Comparison of ENCODE assay signal across 9 mouse cellular contexts in genomic region chr16:13193663-13194071, GRCm38 (mm10).
A peak's percentile ranks its signal among the peaks of the same experiment; 100 is the strongest.
DNase-seq lines count a peak whose midpoint lies in the region; ATAC-seq and TF ChIP-seq lines count a peak whose summit lies in the region.
"Had no signal": no experiment of that assay in that cellular context is flagged by ENCODE, and none has a peak within 500 bp of the region (broad histone marks: within the 10 kb centered on the region; RNA-seq: fewer than 3 reads in every experiment).

No protein-coding gene starts in this region.

- no peak for TF ChIP-seq CTCF in intestine, postnatal 0 days (IDR thresholded peaks at IDR 0.05; ENCODE audit: low read depth)

- DNase-seq in adrenal gland, adult (ENCODE audit: inconsistent age in 2 of 2, low spot score in 1 of 2) = peak; percentile 47 to 50
- no peak for DNase-seq in adrenal gland, postnatal 4 days (ENCODE audit: low spot score in 2 of 2)
- DNase-seq in brain, adult 2 months (ENCODE audit: low read depth, low spot score) = peak; percentile 90
- peak; percentile 65 to 85 for DNase-seq in left cerebral cortex, postnatal 25 days (ENCODE audit: low spot score in 2 of 2)
- DNase-seq in cerebellum, adult 11-12 months = no peak
- no peak for DNase-seq in embryo, embryonic 11 days

- 19% methylated on average over 4 of the region's 4 CpGs for WGBS in heart, embryonic 16.5 days
- WGBS in intestine, postnatal 0 days = 61% methylated on average over 4 of the region's 4 CpGs

- no peak overlapping the region for H3K4me3 ChIP-seq in heart, embryonic 16.5 days (ENCODE audit: low read length)
- no peak overlapping the region for H3K4me3 ChIP-seq in intestine, postnatal 0 days (ENCODE audit: low read depth, low read length)

- no peaks in the 10 kb centered on the region for H3K9me3 ChIP-seq in heart, embryonic 16.5 days (replicated peaks; ENCODE audit: control insufficient read depth, low read length)
- no peaks in the 10 kb centered on the region for H3K9me3 ChIP-seq in intestine, postnatal 0 days (ENCODE audit: control insufficient read depth)

- H3K4me1 ChIP-seq in heart, embryonic 16.5 days (ENCODE audit: control insufficient read depth, insufficient read depth, low read length) = peaks cover 39% of the 10 kb centered on the region
- peaks cover 14% of the 10 kb centered on the region for H3K4me1 ChIP-seq in intestine, postnatal 0 days (replicated peaks; ENCODE audit: control insufficient read depth, insufficient read depth, low read length)

- peak; percentile 82 for ATAC-seq in heart, embryonic 16.5 days (replicated peaks; ENCODE audit: extremely low read depth, insufficient read depth, low FRiP score)
- no peak for ATAC-seq in intestine, postnatal 0 days
- ATAC-seq: Patski had no signal

- peak overlapping the region; percentile 84 for H3K27ac ChIP-seq in heart, embryonic 16.5 days (ENCODE audit: low read length)
- no peak overlapping the region for H3K27ac ChIP-seq in intestine, postnatal 0 days (ENCODE audit: low read depth, low read length)

- peak overlapping the region; percentile 14; the same call in 1 of the 2 replicates for H3K4me2 ChIP-seq in heart, embryonic 16.5 days (ENCODE audit: low read depth, low read length)
- no peak overlapping the region for H3K4me2 ChIP-seq in intestine, postnatal 0 days (replicated peaks; ENCODE audit: low read depth)

- intact Hi-C loops in left cerebral cortex, postnatal 25 days (cut with DNase I) = no loop called here

- no peaks in the 10 kb centered on the region for H3K36me3 ChIP-seq in heart, embryonic 16.5 days (ENCODE audit: control insufficient read depth, insufficient read depth)
- H3K36me3 ChIP-seq in intestine, postnatal 0 days (ENCODE audit: control insufficient read depth, insufficient read depth) = no peaks in the 10 kb centered on the region

- no peak overlapping the region for H3K9ac ChIP-seq in heart, embryonic 16.5 days (ENCODE audit: low read length)
- no peak overlapping the region for H3K9ac ChIP-seq in intestine, postnatal 0 days (ENCODE audit: low read depth, low read length)

- H3K27me3 ChIP-seq in heart, embryonic 16.5 days (ENCODE audit: control insufficient read depth, insufficient read depth, low read length) = no peaks in the 10 kb centered on the region
- H3K27me3 ChIP-seq in intestine, postnatal 0 days (replicated peaks; ENCODE audit: control insufficient read depth, insufficient read depth, low read length) = no peaks in the 10 kb centered on the region
- H3K27me3 ChIP-seq: Patski had no signal

Comparison
In these comparisons a context has a peak if more than half of its experiments do, and no peak if none do; other contexts are left out.
1. DNase-seq: peak in adrenal gland, adult (2 of 2), brain, adult 2 months (single experiment) and left cerebral cortex, postnatal 25 days (2 of 2); none in adrenal gland, postnatal 4 days (0 of 2), cerebellum, adult 11-12 months (single experiment) and embryo, embryonic 11 days (single experiment).